Mouse (Mus musculus): Measurements from ENCODE around the gene 6430550D23Rik. TPM values are rescaled to one million over a fixed set of nuclear protein-coding genes. Genes with fewer than 3 reads are reported as not detected.

Gene 6430550D23Rik
- total RNA-seq, 4 experiments from 2014 or later = 0.97 to 3.0 (median 2.0) TPM

Other genes with a start within 250 kb of the 6430550D23Rik start
- 10 to 100 TPM; 30.6 to 40.1 (median 35.6) TPM for gene Mmp24, start 232.6 kb downstream of the 6430550D23Rik start, total RNA-seq (2022)
- 10 to 100 TPM; 54.2 to 56.6 (median 55.9) TPM for gene BC029722, start 188.6 kb downstream of the 6430550D23Rik start, total RNA-seq (2022)
- 10 to 100 TPM; 53.8 to 72.8 (median 66.9) TPM for gene Eif6, start 181.1 kb downstream of the 6430550D23Rik start, total RNA-seq (2022)
- gene Fam83c, start 173.1 kb downstream of the 6430550D23Rik start, total RNA-seq (2022) = not detected
- 10 to 100 TPM; 76.5 to 83.3 (median 78.3) TPM for gene Uqcc1, start 77.7 kb downstream of the 6430550D23Rik start, total RNA-seq (2022)
- gene Gm15557, start 67.2 kb downstream of the 6430550D23Rik start, total RNA-seq (2022) = not detected
- under 1 TPM in 3 of 4 experiments, not detected in 1; 0.18 to 0.31 (median 0.31) TPM for gene Gdf5, start 62.6 kb downstream of the 6430550D23Rik start, total RNA-seq (2022)
- gene Cep250, start 51.5 kb downstream of the 6430550D23Rik start, total RNA-seq (2022) = 10 to 100 TPM; 21.9 to 24.9 (median 24.5) TPM
- 100 to 1,000 TPM; 182 to 233 (median 213) TPM for gene Ergic3, start 68 bp upstream of the 6430550D23Rik start, total RNA-seq (2022)
- not detected for gene Fer1l4, start 45.0 kb upstream of the 6430550D23Rik start, total RNA-seq (2022)
- 1 to 10 TPM; 3.3 to 4.7 (median 4.2) TPM for gene Spag4, start 57.2 kb upstream of the 6430550D23Rik start, total RNA-seq (2022)
- 10 to 100 TPM; 31.2 to 34.6 (median 33.0) TPM for gene Cpne1, start 104.0 kb upstream of the 6430550D23Rik start, total RNA-seq (2022)
- 10 to 100 TPM; 25.4 to 37.4 (median 33.1) TPM for gene Rbm12, start 104.0 kb upstream of the 6430550D23Rik start, total RNA-seq (2022)
- gene Gm28036, start 119.1 kb upstream of the 6430550D23Rik start, total RNA-seq (2022) = 10 to 100 TPM; 17.8 to 23.4 (median 20.3) TPM
- 100 to 1,000 TPM in 3 of 4 experiments, 10 to 100 TPM in 1; 99.4 to 184 (median 132) TPM for gene Romo1, start 136.1 kb upstream of the 6430550D23Rik start, total RNA-seq (2022)
- gene Nfs1, start 136.2 kb upstream of the 6430550D23Rik start, total RNA-seq (2022) = 10 to 100 TPM; 39.0 to 54.5 (median 44.0) TPM
- gene Rbm39, start 172.3 kb upstream of the 6430550D23Rik start, total RNA-seq (2022) = 100 to 1,000 TPM; 305 to 360 (median 339) TPM
- gene Phf20, start 188.5 kb upstream of the 6430550D23Rik start, total RNA-seq (2022) = 100 to 1,000 TPM in 3 of 4 experiments, 10 to 100 TPM in 1; 98.7 to 122 (median 109) TPM

All from layer of hippocampus, adult 8-10 months (tissue).